Mouse (Mus musculus) embryo, embryonic 10 days (tissue): ENCODE results near the gene Tbc1d15.

ENCODE experiments used
- DNase-seq: peaks from one replicate; pipeline ENCODE4 v3.0.0-alpha.2; 2015; ENCODE audit warnings: low spot score

Tbc1d15 gene

DNA sequence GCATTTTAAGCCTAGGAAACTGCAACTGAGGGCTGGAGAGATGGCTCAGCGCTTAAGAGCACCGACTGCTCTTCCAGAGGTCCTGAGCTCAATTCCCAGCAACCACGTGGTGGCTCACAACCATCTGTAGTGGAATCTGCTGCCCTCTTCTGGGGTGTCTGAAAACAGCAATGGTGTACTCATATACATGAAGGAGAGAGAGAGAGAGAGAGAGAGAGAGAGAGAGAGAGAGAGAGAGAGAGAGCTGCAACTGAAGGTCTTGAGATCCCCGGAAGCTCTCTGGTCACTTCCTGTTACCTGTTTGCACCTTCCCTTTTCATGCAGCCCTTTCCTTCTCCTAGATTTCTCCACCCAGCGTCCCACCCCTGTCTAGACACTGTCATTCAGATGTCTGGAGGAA lies 91.0 kb downstream of the Tbc1d15 start:
- no peak for DNase-seq
